Comparison of ENCODE assay signal across 24 mouse cellular contexts in the genomic region with DNA sequence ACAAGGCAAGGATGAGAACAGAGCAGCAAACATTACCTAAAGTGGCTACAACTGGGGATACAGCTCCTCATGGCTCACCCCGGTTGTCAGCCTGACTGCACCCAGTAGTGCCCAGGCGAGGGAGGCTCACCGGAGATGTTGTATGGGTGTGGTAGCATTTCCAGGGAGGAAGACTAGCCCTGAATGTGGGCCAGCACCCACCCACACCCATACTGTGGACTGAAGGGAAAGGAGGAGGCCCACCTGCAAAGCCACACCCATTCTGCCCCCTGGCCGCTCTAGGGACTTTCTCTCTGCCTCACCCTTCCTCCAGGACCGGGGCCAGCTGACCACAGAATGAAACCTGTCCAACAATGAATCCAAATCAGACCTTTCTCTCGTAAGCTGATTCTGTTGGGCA.
DNase-seq lines count a peak whose midpoint lies in the region; ATAC-seq and TF ChIP-seq lines count a peak whose summit lies in the region.
"Had no signal": no experiment of that assay in that cellular context is flagged by ENCODE, and none has a peak within 500 bp of the region (broad histone marks: within the 10 kb centered on the region; RNA-seq: fewer than 3 reads in every experiment).

No protein-coding gene starts in this region.

- H3K4me2 ChIP-seq in forebrain, embryonic 13.5 days: no peak overlapping the region
- H3K4me2 ChIP-seq in heart, embryonic 12.5 days: no peak overlapping the region
- no peak overlapping the region for H3K4me2 ChIP-seq in limb, embryonic 14.5 days (replicated peaks; ENCODE audit: low read depth, low read length, severe bottlenecking)
- H3K4me2 ChIP-seq: liver, embryonic 11.5 days; midbrain, embryonic 12.5 days; neural tube, embryonic 12.5 days had no signal

- H3K27ac ChIP-seq in forebrain, embryonic 10.5 days: peak overlapping the region; percentile 80
- no peak overlapping the region for H3K27ac ChIP-seq in forebrain, embryonic 13.5 days
- no peak overlapping the region for H3K27ac ChIP-seq in heart, embryonic 12.5 days (ENCODE audit: poor library complexity, severe bottlenecking)
- H3K27ac ChIP-seq in ES-Bruce4 (ENCODE audit: insufficient read depth, low read length): peak overlapping the region; percentile 60
- 0 out of 2 replicates have a peak overlapping the region, but pooled peaks have one; percentile 8 for H3K27ac ChIP-seq in limb, embryonic 14.5 days (replicated peaks; ENCODE audit: low read depth, low read length)
- H3K27ac ChIP-seq: hindbrain, postnatal 0 days; layer of hippocampus, adult 2 months; macrophage; midbrain, embryonic 12.5 days; neural tube, embryonic 12.5 days had no signal

- peak; percentile 61; the same call in 1 of the 2 replicates for TF ChIP-seq EP300 in ES-Bruce4 (IDR thresholded peaks at IDR 0.05; ENCODE audit: insufficient read depth, low read depth, low read length)

- no peak overlapping the region for H3K4me3 ChIP-seq in forebrain, embryonic 10.5 days
- no peak overlapping the region for H3K4me3 ChIP-seq in forebrain, embryonic 13.5 days
- H3K4me3 ChIP-seq in heart, embryonic 12.5 days: no peak overlapping the region
- no peak overlapping the region for H3K4me3 ChIP-seq in ES-Bruce4 (ENCODE audit: low read depth, low read length)
- H3K4me3 ChIP-seq in limb, embryonic 14.5 days (replicated peaks; ENCODE audit: low read length): no peak overlapping the region
- H3K4me3 ChIP-seq: layer of hippocampus, adult 2 months; midbrain, embryonic 12.5 days; neural tube, embryonic 12.5 days had no signal

- H3K9me3 ChIP-seq in forebrain, embryonic 10.5 days: no peaks in the 10 kb centered on the region
- H3K9me3 ChIP-seq in forebrain, embryonic 13.5 days (replicated peaks): no peaks in the 10 kb centered on the region
- H3K9me3 ChIP-seq in heart, embryonic 12.5 days (replicated peaks): no peaks in the 10 kb centered on the region
- H3K9me3 ChIP-seq in ES-Bruce4 (replicated peaks; ENCODE audit: control insufficient read depth, insufficient read depth, low read length, poor library complexity, severe bottlenecking): no peaks in the 10 kb centered on the region
- H3K9me3 ChIP-seq in limb, embryonic 14.5 days (ENCODE audit: control insufficient read depth, low read length): no peaks in the 10 kb centered on the region
- H3K9me3 ChIP-seq: midbrain, embryonic 12.5 days; neural tube, embryonic 12.5 days had no signal

- TF ChIP-seq POLR2A in ES-Bruce4 (IDR thresholded peaks at IDR 0.05; ENCODE audit: insufficient read depth, low read length): no peak
- TF ChIP-seq POLR2A in limb, embryonic 14.5 days (IDR thresholded peaks at IDR 0.05; ENCODE audit: borderline replicate concordance, extremely low read depth, insufficient read depth, insufficient read length): no peak

- DNase-seq in forebrain, embryonic 10.5 days (ENCODE audit: extremely low spot score, low spot score): no peak
- peak; percentile 52 to 61 for DNase-seq in heart, adult 9 months (ENCODE audit: low spot score in 2 of 2)
- no peak for DNase-seq in limb, embryonic 14.5 days (ENCODE audit: low spot score)
- DNase-seq in right cerebral cortex, adult 18-20 months: no peak
- DNase-seq in adrenal gland, postnatal 36 days: no peak
- DNase-seq: adrenal gland, postnatal 25 days; cerebellum, adult 18-20 months; kidney, adult 18-20 months; kidney, postnatal 10 days; layer of hippocampus, postnatal 36 days; lung, adult 2 months; thymus, adult 18-20 months; thymus, postnatal 4 days had no signal

- no peak for TF ChIP-seq CTCF in ES-Bruce4 (IDR thresholded peaks at IDR 0.05; ENCODE audit: low read depth, low read length)

- H3K9ac ChIP-seq in forebrain, embryonic 13.5 days: no peak overlapping the region
- no peak overlapping the region for H3K9ac ChIP-seq in heart, embryonic 12.5 days
- no peak overlapping the region for H3K9ac ChIP-seq in ES-Bruce4 (ENCODE audit: low read depth, poor library complexity, severe bottlenecking)
- H3K9ac ChIP-seq in limb, embryonic 14.5 days (ENCODE audit: low read depth, low read length, severe bottlenecking): no peak overlapping the region
- H3K9ac ChIP-seq: midbrain, embryonic 12.5 days; neural tube, embryonic 12.5 days had no signal

- WGBS in forebrain, embryonic 10.5 days: 84% methylated on average over 6 of the region's 6 CpGs
- WGBS in forebrain, embryonic 13.5 days: 74% methylated on average over 6 of the region's 6 CpGs
- WGBS in heart, embryonic 12.5 days: 80% methylated on average over 6 of the region's 6 CpGs
- WGBS in limb, embryonic 14.5 days: 49% methylated on average over 6 of the region's 6 CpGs

- no peaks in the 10 kb centered on the region for H3K27me3 ChIP-seq in forebrain, embryonic 10.5 days (ENCODE audit: poor library complexity, severe bottlenecking)
- H3K27me3 ChIP-seq in forebrain, embryonic 13.5 days: no peaks in the 10 kb centered on the region
- H3K27me3 ChIP-seq in heart, embryonic 12.5 days (replicated peaks): no peaks in the 10 kb centered on the region
- H3K27me3 ChIP-seq in ES-Bruce4 (ENCODE audit: control insufficient read depth, insufficient read depth, low read length, poor library complexity, severe bottlenecking): no peaks in the 10 kb centered on the region
- H3K27me3 ChIP-seq in limb, embryonic 14.5 days (ENCODE audit: control insufficient read depth, insufficient read depth, low read length): no peaks in the 10 kb centered on the region
- H3K27me3 ChIP-seq: midbrain, embryonic 12.5 days; neural tube, embryonic 12.5 days had no signal

- H3K36me3 ChIP-seq in forebrain, embryonic 10.5 days (replicated peaks): peaks cover 5% of the 10 kb centered on the region
- no peaks in the 10 kb centered on the region for H3K36me3 ChIP-seq in forebrain, embryonic 13.5 days (ENCODE audit: poor library complexity, severe bottlenecking)
- H3K36me3 ChIP-seq in heart, embryonic 12.5 days: no peaks in the 10 kb centered on the region
- no peaks in the 10 kb centered on the region for H3K36me3 ChIP-seq in ES-Bruce4 (ENCODE audit: control insufficient read depth, insufficient read depth, low read length, poor library complexity, severe bottlenecking)
- no peaks in the 10 kb centered on the region for H3K36me3 ChIP-seq in limb, embryonic 14.5 days (ENCODE audit: control insufficient read depth, insufficient read depth, low read length)
- H3K36me3 ChIP-seq: midbrain, embryonic 12.5 days; neural tube, embryonic 12.5 days had no signal

- no peak for ATAC-seq in forebrain, embryonic 13.5 days
- ATAC-seq in heart, embryonic 12.5 days (ENCODE audit: insufficient number of reproducible peaks, low FRiP score): no peak
- ATAC-seq in limb, embryonic 14.5 days (ENCODE audit: low FRiP score, low read depth): no peak
- ATAC-seq: CD4-positive, CD25-positive, alpha-beta regulatory T cell, adult 4 months; forebrain, embryonic 14.5 days; hindbrain, postnatal 0 days had no signal

- H3K4me1 ChIP-seq in forebrain, embryonic 10.5 days: peaks cover 78% of the 10 kb centered on the region
- H3K4me1 ChIP-seq in forebrain, embryonic 13.5 days: peaks cover 52% of the 10 kb centered on the region
- H3K4me1 ChIP-seq in heart, embryonic 12.5 days (replicated peaks): peaks cover 63% of the 10 kb centered on the region
- peaks cover 23% of the 10 kb centered on the region for H3K4me1 ChIP-seq in ES-Bruce4 (ENCODE audit: control insufficient read depth, insufficient read depth, low read length)
- H3K4me1 ChIP-seq in limb, embryonic 14.5 days (ENCODE audit: control insufficient read depth, insufficient read depth, low read length): peaks cover 65% of the 10 kb centered on the region

Comparison
In these comparisons a context has a peak if more than half of its experiments do, and no peak if none do; other contexts are left out.
1. H3K27ac ChIP-seq: peak in forebrain, embryonic 10.5 days (single experiment), ES-Bruce4 (single experiment) and limb, embryonic 14.5 days (single experiment); none in forebrain, embryonic 13.5 days (single experiment) and heart, embryonic 12.5 days (single experiment).
2. DNase-seq: peak in heart, adult 9 months (2 of 2); none in forebrain, embryonic 10.5 days (single experiment), limb, embryonic 14.5 days (single experiment), right cerebral cortex, adult 18-20 months (single experiment) and adrenal gland, postnatal 36 days (0 of 2).